ENCODE assay signal across 13 mouse cellular contexts in genomic region chr2:180776793-180777192, GRCm38 (mm10). TPM values are rescaled to one million over a fixed set of nuclear protein-coding genes. Genes with fewer than 3 reads are reported as not detected.
A peak's percentile ranks its signal among the peaks of the same experiment; 100 is the strongest.
DNase-seq lines count a peak whose midpoint lies in the region; ATAC-seq and TF ChIP-seq lines count a peak whose summit lies in the region.
"Had no signal": no experiment of that assay in that cellular context is flagged by ENCODE, and none has a peak within 500 bp of the region (broad histone marks: within the 10 kb centered on the region; RNA-seq: fewer than 3 reads in every experiment).

Gene Bhlhe23 (minus strand): TSS chr2:180776900.

- H3K9me3 ChIP-seq in heart, embryonic 16.5 days (replicated peaks; ENCODE audit: control insufficient read depth, low read length): no peaks in the 10 kb centered on the region
- H3K9me3 ChIP-seq in forebrain, postnatal 0 days (ENCODE audit: low read length): no peaks in the 10 kb centered on the region
- no peaks in the 10 kb centered on the region for H3K9me3 ChIP-seq in midbrain, embryonic 12.5 days
- H3K9me3 ChIP-seq: liver, embryonic 13.5 days had no signal

- no peak for DNase-seq in heart, postnatal 25 days (ENCODE audit: low spot score)
- peak; percentile 59 for DNase-seq in R1 (ENCODE audit: low read depth, low spot score)
- no peak for DNase-seq in forebrain, postnatal 0 days
- DNase-seq in layer of hippocampus, adult 2 months (ENCODE audit: low spot score in 2 of 2): no peak
- no peak for DNase-seq in embryo, embryonic 10 days (ENCODE audit: low spot score)
- DNase-seq in lung, postnatal 10 days: no peak
- DNase-seq: adrenal gland, postnatal 36 days; embryo, embryonic 11 days; liver, embryonic 13.5 days had no signal

- no peak for ATAC-seq in heart, embryonic 16.5 days (replicated peaks; ENCODE audit: extremely low read depth, insufficient read depth, low FRiP score)
- ATAC-seq in forebrain, postnatal 0 days: no peak
- ATAC-seq in midbrain, embryonic 12.5 days (ENCODE audit: low FRiP score, low read depth): no peak

- intact Hi-C loops in heart, postnatal 25 days (cut with DNase I): loop anchor here (5.0 kb wide), 1 partner anchor 304 kb away; no protein-coding TSS in a partner anchor

- peaks cover 85% of the 10 kb centered on the region for H3K27me3 ChIP-seq in heart, embryonic 16.5 days (ENCODE audit: control insufficient read depth, insufficient read depth, low read length)
- peaks cover 75% of the 10 kb centered on the region for H3K27me3 ChIP-seq in forebrain, postnatal 0 days (ENCODE audit: insufficient read depth, low read length)
- peaks cover 92% of the 10 kb centered on the region for H3K27me3 ChIP-seq in midbrain, embryonic 12.5 days

- H3K9ac ChIP-seq in heart, embryonic 16.5 days (ENCODE audit: low read length): no peak within 1 kb of the TSS
- H3K9ac ChIP-seq in forebrain, postnatal 0 days: no peak within 1 kb of the TSS
- peak within 1 kb of the TSS; percentile 16; the same call in 1 of the 2 replicates for H3K9ac ChIP-seq in midbrain, embryonic 12.5 days (replicated peaks)
- H3K9ac ChIP-seq: liver, embryonic 13.5 days had no signal

- no peak for TF ChIP-seq CTCF in forebrain, postnatal 0 days (IDR thresholded peaks at IDR 0.05; ENCODE audit: low read depth)
- TF ChIP-seq CTCF in layer of hippocampus, adult 2 months (conservative IDR thresholded peaks at IDR 0.05): no peak

- H3K4me1 ChIP-seq in heart, embryonic 16.5 days (ENCODE audit: control insufficient read depth, insufficient read depth, low read length): no peaks in the 10 kb centered on the region
- H3K4me1 ChIP-seq in forebrain, postnatal 0 days (ENCODE audit: insufficient read depth): no peaks in the 10 kb centered on the region
- peaks cover 10% of the 10 kb centered on the region; the same call in 1 of the 2 replicates for H3K4me1 ChIP-seq in midbrain, embryonic 12.5 days
- H3K4me1 ChIP-seq: liver, embryonic 13.5 days had no signal

- H3K4me2 ChIP-seq in heart, embryonic 16.5 days (ENCODE audit: low read depth, low read length): peak within 1 kb of the TSS; percentile 34
- H3K4me2 ChIP-seq in forebrain, postnatal 0 days (ENCODE audit: low read depth): peak within 1 kb of the TSS; percentile 48
- H3K4me2 ChIP-seq in midbrain, embryonic 12.5 days (replicated peaks): peak within 1 kb of the TSS; percentile 48
- H3K4me2 ChIP-seq: liver, embryonic 13.5 days had no signal

- no peak within 1 kb of the TSS for H3K27ac ChIP-seq in heart, embryonic 16.5 days (ENCODE audit: low read length)
- no peak within 1 kb of the TSS for H3K27ac ChIP-seq in forebrain, postnatal 0 days (ENCODE audit: low read depth, low read length)
- peak within 1 kb of the TSS; percentile 30; the same call in 1 of the 2 replicates for H3K27ac ChIP-seq in midbrain, embryonic 12.5 days (replicated peaks)
- H3K27ac ChIP-seq in layer of hippocampus, adult 2 months: no peak within 1 kb of the TSS
- H3K27ac ChIP-seq: liver, embryonic 13.5 days had no signal

- WGBS in heart, embryonic 16.5 days: 3% methylated on average over 28 of the region's 28 CpGs
- under 1% methylated on average over 28 of the region's 28 CpGs for whole genome bisulfite sequencing in forebrain, postnatal 0 days
- WGBS in midbrain, embryonic 12.5 days: 2% methylated on average over 28 of the region's 28 CpGs

- H3K4me3 ChIP-seq in heart, embryonic 16.5 days (ENCODE audit: low read length): peak within 1 kb of the TSS; percentile 25
- H3K4me3 ChIP-seq in forebrain, postnatal 0 days (ENCODE audit: low read depth, low read length): peak within 1 kb of the TSS; percentile 29
- H3K4me3 ChIP-seq in midbrain, embryonic 12.5 days: peak within 1 kb of the TSS; percentile 38
- no peak within 1 kb of the TSS; the same call in 1 of the 2 replicates for H3K4me3 ChIP-seq in layer of hippocampus, adult 2 months
- H3K4me3 ChIP-seq: liver, embryonic 13.5 days had no signal

- no peaks in the 10 kb centered on the region for H3K36me3 ChIP-seq in heart, embryonic 16.5 days (ENCODE audit: control insufficient read depth, insufficient read depth)
- H3K36me3 ChIP-seq in forebrain, postnatal 0 days (ENCODE audit: insufficient read depth): no peaks in the 10 kb centered on the region
- no peaks in the 10 kb centered on the region for H3K36me3 ChIP-seq in midbrain, embryonic 12.5 days
- H3K36me3 ChIP-seq: liver, embryonic 13.5 days had no signal

RNA-seq across cellular contexts. Expression of gene Bhlhe23, which starts in this region (rescaled TPM):
- polyA plus RNA-seq in heart, embryonic 16.5 days (2015; fragmentation: Nextera tagmentation; extraction: Ambion mirVana): not detected in 2 replicates
- not detected for total RNA-seq in heart, postnatal 25 days (2021)
- total RNA-seq in forebrain, postnatal 0 days (2014; rRNA removed): 0.33 and 0.46 TPM in 2 replicates
- 0.18 and 0.71 TPM in 2 replicates for polyA plus RNA-seq in forebrain, postnatal 0 days (2015; fragmentation: Nextera tagmentation; extraction: Ambion mirVana)
- 26.0 and 29.3 TPM in 2 replicates for polyA plus RNA-seq in midbrain, embryonic 12.5 days (2016; fragmentation: Nextera tagmentation; extraction: Ambion mirVana)
- total RNA-seq in layer of hippocampus, adult 2 months (2021): not detected
- total RNA-seq: adrenal gland, postnatal 36 days; hematopoietic stem cell, adult 5-6 weeks; neutrophil, adult 5-6 weeks had no signal
- polyA plus RNA-seq: liver, embryonic 13.5 days had no signal

Comparison
In these comparisons a context has a peak if more than half of its experiments do, and no peak if none do; other contexts are left out.
1. RNA of gene Bhlhe23 (polyA plus RNA-seq): 26.0 to 29.3 TPM in midbrain, embryonic 12.5 days; 0.18 to 0.71 TPM in forebrain, postnatal 0 days and not detected in heart, embryonic 16.5 days; every median in the first group is over 10 times any median in the second.
2. Peak in every context shown above with its lines, with median percentiles within 50 percentile points of each other: H3K4me2 ChIP-seq.